Mouse (Mus musculus) G1E (cell line): ENCODE results near the gene Mrpl51.

Experiments
- CTCF ChIP-seq: IDR thresholded peaks from 2 replicates; pipeline ENCODE4 v1.5.1; 2012; ENCODE audit warnings: low read depth, low read length, inconsistent platforms, mixed read lengths
- GATA1 ChIP-seq: IDR thresholded peaks from 2 replicates; pipeline ENCODE4 v1.6.1; 2012; ENCODE audit warnings: borderline replicate concordance, low read length, inconsistent platforms, mixed read lengths

GRCm38 (mm10) chr6:125233816-125234519 lies 42.4 kb downstream of the Mrpl51 start:
- TF ChIP-seq CTCF (no peak), GATA1 (no peak)
